Mouse (Mus musculus) adipocyte (in vitro differentiated cells): ENCODE data around the gene Aifm1.

Experiments used
- DNase-seq: peaks from one replicate; pipeline ENCODE4 v3.0.0-alpha.2; 2016; ENCODE audit warnings: low spot score

Gene Aifm1

GRCm38 (mm10) chrX:48513166-48513807 is at the start of gene Aifm1:
Gene Aifm1, minus strand, starts transcription at chrX:48513563.
- DNase-seq: peak; percentile 96

GRCm38 (mm10) chrX:48532175-48532574 is 18.8 kb upstream of the Aifm1 start:
- peak; percentile 82 for DNase-seq

GRCm38 (mm10) chrX:48526435-48526834 is 13.1 kb upstream of the Aifm1 start:
- DNase-seq: no peak

- no peak for DNase-seq
Measured at GRCm38 (mm10) chrX:48525866-48526265, 12.5 kb upstream of the Aifm1 start.

GRCm38 (mm10) chrX:48525332-48525731 is 12.0 kb upstream of the Aifm1 start:
- no peak for DNase-seq

- no peak for DNase-seq
Measured at GRCm38 (mm10) chrX:48523512-48523911, 10.1 kb upstream of the Aifm1 start.

GRCm38 (mm10) chrX:48521651-48522050 is 8.3 kb upstream of the Aifm1 start:
- no peak for DNase-seq

- no peak for DNase-seq
Measured at GRCm38 (mm10) chrX:48519549-48520085, 6.3 kb upstream of the Aifm1 start.

GRCm38 (mm10) chrX:48518808-48519548 is 5.6 kb upstream of the Aifm1 start, which contains the start of gene Rab33a:
Gene Rab33a, plus strand, starts transcription at chrX:48519285.
- DNase-seq: no peak

GRCm38 (mm10) chrX:48518211-48518807 is 4.9 kb upstream of the Aifm1 start:
- no peak for DNase-seq

- DNase-seq: peak; percentile 62
Measured at GRCm38 (mm10) chrX:48513824-48514223, 461 bp upstream of the Aifm1 start.

- no peak for DNase-seq
Measured at GRCm38 (mm10) chrX:48493763-48494162, 19.6 kb downstream of the Aifm1 start.

- DNase-seq: no peak
Measured at GRCm38 (mm10) chrX:48481687-48482086, 31.7 kb downstream of the Aifm1 start.

GRCm38 (mm10) chrX:48481095-48481494 is 32.3 kb downstream of the Aifm1 start:
- no peak for DNase-seq

- no peak for DNase-seq
Measured at GRCm38 (mm10) chrX:48467355-48467946, 45.9 kb downstream of the Aifm1 start.

- DNase-seq: no peak
Measured at GRCm38 (mm10) chrX:48466174-48466573, 47.2 kb downstream of the Aifm1 start.

GRCm38 (mm10) chrX:48464436-48464835 is 48.9 kb downstream of the Aifm1 start:
- DNase-seq: no peak

- no peak for DNase-seq
Measured at GRCm38 (mm10) chrX:48463636-48464035, 49.7 kb downstream of the Aifm1 start.

GRCm38 (mm10) chrX:48462754-48463507 is 50.4 kb downstream of the Aifm1 start, which contains the start of gene Elf4:
Gene Elf4, minus strand, starts transcription at chrX:48463132.
- peak; percentile 71 for DNase-seq

GRCm38 (mm10) chrX:48462297-48462696 is 51.1 kb downstream of the Aifm1 start:
- no peak for DNase-seq

GRCm38 (mm10) chrX:48461006-48461405 is 52.4 kb downstream of the Aifm1 start:
- DNase-seq: no peak

GRCm38 (mm10) chrX:48460496-48460895 is 52.9 kb downstream of the Aifm1 start:
- DNase-seq: no peak
